Mouse (Mus musculus): ENCODE measurements around the gene Plch2. TPM values are rescaled to one million over a fixed set of nuclear protein-coding genes. Genes with fewer than 3 reads are reported as not detected.

The Plch2 gene
- 3.6 and 5.7 TPM in 2 replicates for polyA plus RNA-seq (2016; fragmentation: Nextera tagmentation; extraction: Ambion mirVana)

- Histone ChIP-seq H3K4me3 (no peak within 1 kb of the TSS), H3K27me3 (peaks cover 11% of the 10 kb centered on the region)
- ATAC-seq (ENCODE audit: insufficient number of reproducible peaks, insufficient read depth, low FRiP score, low TSS enrichment): peak; percentile 19; the same call in 1 of the 2 replicates
These were observed at the start of gene Plch2 for GRCm38 (mm10) chr4:155056724-155057123. Gene Plch2, minus strand, starts transcription at chr4:155056784.

DNA sequence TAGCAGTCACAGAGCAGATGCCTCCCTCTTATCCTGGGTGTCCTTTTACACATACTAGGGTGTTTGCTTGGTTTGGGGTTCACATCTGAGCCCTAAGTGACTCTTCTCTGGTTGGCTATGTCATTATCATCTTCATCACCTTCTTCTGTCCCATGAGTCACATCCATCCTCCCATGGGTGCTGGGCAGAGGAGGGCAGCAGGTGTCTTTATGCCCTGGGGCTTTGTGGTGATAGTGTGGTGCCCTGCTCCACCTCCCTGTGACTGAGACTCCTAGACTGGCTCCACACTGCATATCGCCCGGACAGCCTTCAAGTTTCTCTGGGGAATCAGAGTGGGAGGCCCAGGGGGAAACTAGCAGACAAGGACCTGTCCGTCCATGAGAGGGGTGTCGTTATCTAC, 42.0 kb upstream of the Plch2 start:
- no peak overlapping the region for H3K9ac ChIP-seq
- peaks cover 4% of the 10 kb centered on the region; the same call in 1 of the 2 replicates for H3K4me1 ChIP-seq
- H3K36me3 ChIP-seq: no peaks in the 10 kb centered on the region
- no peak overlapping the region for H3K4me3 ChIP-seq
- H3K27ac ChIP-seq: no peak overlapping the region
- no peak overlapping the region for H3K4me2 ChIP-seq (replicated peaks)
- ATAC-seq (ENCODE audit: insufficient number of reproducible peaks, insufficient read depth, low FRiP score, low TSS enrichment): no peak
- 84% methylated on average over 4 of the region's 4 CpGs for WGBS
- no peaks in the 10 kb centered on the region for H3K27me3 ChIP-seq
- no peaks in the 10 kb centered on the region for H3K9me3 ChIP-seq

More at GRCm38 (mm10) chr4:155056724-155057123, at the start of gene Plch2:
- 56% methylated on average over 10 of the region's 10 CpGs for WGBS
- H3K4me2 ChIP-seq (replicated peaks): no peak within 1 kb of the TSS
- no peaks in the 10 kb centered on the region for H3K9me3 ChIP-seq
- H3K4me1 ChIP-seq: 0 out of 2 replicates have a peak, but pooled peaks cover 18% of the 10 kb centered on the region
- peak within 1 kb of the TSS; percentile 51; the same call in 1 of the 2 replicates for H3K27ac ChIP-seq
- no peak within 1 kb of the TSS for H3K9ac ChIP-seq
- no peaks in the 10 kb centered on the region for H3K36me3 ChIP-seq

DNA sequence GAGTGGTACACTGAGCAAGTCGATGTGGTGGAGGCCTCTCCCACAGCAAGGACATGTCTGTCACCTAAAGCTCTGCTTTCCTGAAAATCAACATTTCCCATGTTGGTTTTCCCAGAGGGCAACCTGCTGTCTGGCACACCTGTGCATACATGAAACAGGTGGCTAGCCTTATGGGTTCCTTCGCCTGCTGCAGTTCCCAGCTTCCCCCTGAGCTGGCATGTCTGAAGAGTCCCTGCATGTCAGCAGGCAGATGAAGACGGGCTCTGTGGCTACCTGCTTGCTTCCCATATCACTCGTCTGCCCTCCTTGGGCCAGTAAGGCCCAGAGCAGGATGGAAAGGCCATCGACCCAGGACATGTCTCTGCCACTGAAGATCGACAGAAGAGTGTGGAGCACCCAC, 40.9 kb upstream of the Plch2 start:
- WGBS: 86% methylated on average over 6 of the region's 6 CpGs
- Histone ChIP-seq H3K4me1 (peaks cover 4% of the 10 kb centered on the region; the same call in 1 of the 2 replicates), H3K4me2 (replicated peaks) (no peak overlapping the region), H3K4me3 (no peak overlapping the region), H3K9me3 (no peaks in the 10 kb centered on the region), H3K27ac (no peak overlapping the region), H3K36me3 (no peaks in the 10 kb centered on the region), H3K9ac (no peak overlapping the region), H3K27me3 (no peaks in the 10 kb centered on the region)
- no peak for ATAC-seq (ENCODE audit: insufficient number of reproducible peaks, insufficient read depth, low FRiP score, low TSS enrichment)

- H3K27ac ChIP-seq: no peak overlapping the region; the same call in 1 of the 2 replicates
- no peak overlapping the region for H3K4me2 ChIP-seq (replicated peaks)
- no peak for ATAC-seq (ENCODE audit: insufficient number of reproducible peaks, insufficient read depth, low FRiP score, low TSS enrichment)
- H3K9me3 ChIP-seq: no peaks in the 10 kb centered on the region
- peaks cover 4% of the 10 kb centered on the region; the same call in 1 of the 2 replicates for H3K4me1 ChIP-seq
- H3K27me3 ChIP-seq: no peaks in the 10 kb centered on the region
- WGBS: 87% methylated on average over 8 of the region's 8 CpGs
- H3K36me3 ChIP-seq: peaks cover 3% of the 10 kb centered on the region; the same call in 1 of the 2 replicates
- no peak overlapping the region for H3K4me3 ChIP-seq
- H3K9ac ChIP-seq: no peak overlapping the region
These were observed 39.4 kb upstream of the Plch2 start for GRCm38 (mm10) chr4:155095967-155096366.

DNA sequence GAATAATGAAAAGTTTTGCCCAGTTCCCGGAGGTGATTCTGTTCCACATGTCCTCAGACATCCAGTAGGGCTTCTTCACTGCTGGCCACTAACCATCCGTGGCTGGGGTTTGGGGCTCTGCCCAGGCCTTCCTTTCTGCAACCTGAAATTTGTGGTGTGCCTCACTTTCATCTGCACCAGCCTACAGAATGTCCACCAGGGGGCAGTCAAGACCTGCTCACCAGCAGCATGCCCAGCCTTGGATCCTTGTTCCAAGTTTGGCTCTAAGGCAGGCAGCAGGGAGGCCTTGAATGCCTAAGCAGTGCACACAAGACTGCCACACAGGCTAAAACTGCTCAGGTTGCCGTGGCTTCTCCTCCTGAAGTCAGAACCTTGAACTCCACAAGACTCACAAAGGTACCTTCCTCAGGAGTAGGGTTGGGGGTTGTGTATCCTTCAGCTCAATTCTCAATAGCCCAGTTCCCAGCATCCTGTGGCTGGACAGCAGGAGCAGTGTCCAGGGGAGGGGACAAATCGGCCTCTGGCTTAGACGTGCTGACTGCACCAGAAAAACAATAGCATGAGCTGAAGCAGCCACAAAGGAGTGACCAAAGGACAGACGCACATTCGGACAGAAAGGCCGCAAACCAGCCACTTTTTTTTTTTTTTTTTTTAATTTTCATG, 38.8 kb upstream of the Plch2 start:
- Histone ChIP-seq H3K4me1 (peaks cover 4% of the 10 kb centered on the region; the same call in 1 of the 2 replicates), H3K9me3 (no peaks in the 10 kb centered on the region), H3K4me3 (no peak overlapping the region), H3K27me3 (no peaks in the 10 kb centered on the region), H3K4me2 (replicated peaks) (no peak overlapping the region), H3K27ac (peak overlapping the region; percentile 14; the same call in 1 of the 2 replicates), H3K36me3 (peaks cover 6% of the 10 kb centered on the region; the same call in 1 of the 2 replicates), H3K9ac (no peak overlapping the region)
- peak; percentile 61 for ATAC-seq (ENCODE audit: insufficient number of reproducible peaks, insufficient read depth, low FRiP score, low TSS enrichment)
- 45% methylated on average over 8 of the region's 8 CpGs for WGBS

DNA sequence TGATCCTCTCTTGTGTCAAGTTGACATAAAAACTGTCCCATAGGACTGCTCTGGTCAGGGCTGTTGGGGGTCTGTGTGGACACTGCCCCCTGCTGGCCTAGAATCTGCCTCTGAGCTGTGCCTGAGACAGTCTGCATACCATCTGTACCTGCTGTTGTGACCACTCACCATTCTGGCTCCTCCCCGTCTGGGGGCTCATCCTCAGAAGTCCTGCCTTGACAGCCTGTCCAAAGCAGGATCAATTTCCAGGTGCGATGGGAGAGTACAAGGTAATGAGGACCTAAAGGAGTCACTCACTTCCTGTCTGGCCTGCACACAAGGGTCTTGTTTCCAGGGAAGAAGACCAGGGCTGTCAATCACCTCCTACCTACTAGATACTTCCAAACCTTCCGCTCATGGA, 38.0 kb upstream of the Plch2 start:
- H3K27me3 ChIP-seq: no peaks in the 10 kb centered on the region
- H3K9me3 ChIP-seq: no peaks in the 10 kb centered on the region
- H3K4me2 ChIP-seq (replicated peaks): no peak overlapping the region
- no peak overlapping the region for H3K9ac ChIP-seq
- H3K4me3 ChIP-seq: no peak overlapping the region
- 62% methylated on average over 3 of the region's 3 CpGs for WGBS
- no peak overlapping the region for H3K27ac ChIP-seq
- H3K4me1 ChIP-seq: peaks cover 4% of the 10 kb centered on the region; the same call in 1 of the 2 replicates
- peak; percentile 22; the same call in 1 of the 2 replicates for ATAC-seq (ENCODE audit: insufficient number of reproducible peaks, insufficient read depth, low FRiP score, low TSS enrichment)
- H3K36me3 ChIP-seq: peaks cover 6% of the 10 kb centered on the region; the same call in 1 of the 2 replicates

GRCm38 (mm10) chr4:155093431-155094149, 37.0 kb upstream of the Plch2 start:
- Histone ChIP-seq H3K4me2 (replicated peaks) (no peak overlapping the region), H3K4me3 (no peak overlapping the region), H3K4me1 (peaks cover 4% of the 10 kb centered on the region; the same call in 1 of the 2 replicates), H3K27me3 (no peaks in the 10 kb centered on the region), H3K9ac (no peak overlapping the region), H3K36me3 (peaks cover 13% of the 10 kb centered on the region), H3K9me3 (no peaks in the 10 kb centered on the region), H3K27ac (no peak overlapping the region)
- WGBS: 77% methylated on average over 7 of the region's 7 CpGs
- no peak for ATAC-seq (ENCODE audit: insufficient number of reproducible peaks, insufficient read depth, low FRiP score, low TSS enrichment)

- no peak overlapping the region for H3K4me2 ChIP-seq (replicated peaks)
- H3K9ac ChIP-seq: no peak overlapping the region
- H3K9me3 ChIP-seq: no peaks in the 10 kb centered on the region
- ATAC-seq (ENCODE audit: insufficient number of reproducible peaks, insufficient read depth, low FRiP score, low TSS enrichment): no peak
- no peaks in the 10 kb centered on the region for H3K27me3 ChIP-seq
- H3K36me3 ChIP-seq: peaks cover 13% of the 10 kb centered on the region
- no peak overlapping the region for H3K27ac ChIP-seq
- WGBS: 89% methylated on average over 19 of the region's 19 CpGs
- no peak overlapping the region for H3K4me3 ChIP-seq
- H3K4me1 ChIP-seq: peaks cover 4% of the 10 kb centered on the region; the same call in 1 of the 2 replicates
These were observed 36.3 kb upstream of the Plch2 start for GRCm38 (mm10) chr4:155092718-155093430.

DNA sequence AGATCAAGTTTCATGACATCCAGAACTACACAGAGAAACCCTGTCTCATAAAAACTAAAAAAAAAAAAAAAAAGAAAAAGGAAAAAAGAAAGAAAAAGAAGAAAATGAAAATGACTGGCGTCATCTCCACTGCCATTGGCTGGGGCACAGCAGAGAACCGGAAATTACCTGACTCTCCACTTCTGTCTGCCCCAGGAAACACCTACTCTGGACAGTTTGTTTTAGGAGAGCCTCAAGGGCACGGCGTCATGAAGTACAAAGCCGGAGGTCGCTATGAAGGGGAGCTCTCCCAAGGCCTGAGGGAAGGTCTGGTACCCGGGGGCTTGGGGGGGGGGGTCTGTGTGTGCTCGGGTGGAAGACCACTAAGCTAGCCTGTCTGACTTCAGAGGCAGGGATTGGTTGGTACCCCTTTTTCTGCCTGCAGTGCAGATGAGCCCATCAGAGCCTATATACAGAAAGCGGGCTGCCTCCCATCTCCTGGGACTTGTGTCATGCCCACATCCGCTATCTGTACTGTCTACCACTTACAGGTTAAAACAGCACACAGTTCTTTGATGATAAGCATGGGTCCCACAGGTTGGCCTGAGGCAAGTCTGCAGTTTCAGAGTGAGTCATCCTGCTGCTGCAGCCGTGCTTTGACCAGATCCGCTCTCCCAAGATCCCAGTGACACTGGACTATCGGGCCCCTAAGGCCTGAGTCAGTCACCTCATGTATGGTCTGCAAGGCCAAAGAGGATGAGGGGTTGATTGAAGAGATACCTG, 34.3 kb upstream of the Plch2 start:
- H3K9me3 ChIP-seq: no peaks in the 10 kb centered on the region
- no peak overlapping the region for H3K27ac ChIP-seq
- H3K4me2 ChIP-seq (replicated peaks): no peak overlapping the region
- ATAC-seq (ENCODE audit: insufficient number of reproducible peaks, insufficient read depth, low FRiP score, low TSS enrichment): no peak
- H3K36me3 ChIP-seq: peaks cover 13% of the 10 kb centered on the region
- no peak overlapping the region for H3K4me3 ChIP-seq
- 89% methylated on average over 13 of the region's 13 CpGs for WGBS
- H3K27me3 ChIP-seq: no peaks in the 10 kb centered on the region
- H3K4me1 ChIP-seq: peaks cover 13% of the 10 kb centered on the region
- H3K9ac ChIP-seq: no peak overlapping the region

DNA sequence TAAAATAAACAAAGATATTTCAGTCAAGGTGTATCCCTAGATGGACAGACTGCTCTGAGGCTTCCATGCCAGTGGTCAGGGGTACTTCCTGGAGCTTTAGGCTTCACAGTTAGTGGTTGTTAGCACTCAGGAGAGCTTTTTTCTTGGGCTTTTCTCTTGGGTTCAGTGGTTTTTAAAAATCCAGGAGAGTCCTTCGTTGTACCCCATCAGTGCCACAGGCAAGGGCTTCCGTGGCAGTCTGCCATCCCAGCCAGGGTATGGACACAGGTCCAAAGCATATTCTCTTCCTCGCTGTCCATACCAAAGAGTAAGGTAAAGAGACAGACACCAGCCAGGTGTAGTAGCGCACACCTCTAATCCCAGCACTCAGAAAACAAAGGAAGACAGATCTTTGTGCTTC, 33.6 kb upstream of the Plch2 start:
- H3K4me1 ChIP-seq: peaks cover 11% of the 10 kb centered on the region
- no peak overlapping the region for H3K9ac ChIP-seq
- peaks cover 13% of the 10 kb centered on the region for H3K36me3 ChIP-seq
- ATAC-seq (ENCODE audit: insufficient number of reproducible peaks, insufficient read depth, low FRiP score, low TSS enrichment): no peak
- no peak overlapping the region for H3K4me3 ChIP-seq
- H3K4me2 ChIP-seq (replicated peaks): no peak overlapping the region
- H3K27me3 ChIP-seq: no peaks in the 10 kb centered on the region
- WGBS: 94% methylated on average over 4 of the region's 4 CpGs
- no peaks in the 10 kb centered on the region for H3K9me3 ChIP-seq
- no peak overlapping the region for H3K27ac ChIP-seq

- peaks cover 20% of the 10 kb centered on the region for H3K4me1 ChIP-seq
- 91% methylated on average over 5 of the region's 5 CpGs for WGBS
- H3K4me2 ChIP-seq (replicated peaks): no peak overlapping the region
- no peak for ATAC-seq (ENCODE audit: insufficient number of reproducible peaks, insufficient read depth, low FRiP score, low TSS enrichment)
- H3K9ac ChIP-seq: no peak overlapping the region
- no peak overlapping the region for H3K27ac ChIP-seq
- no peaks in the 10 kb centered on the region for H3K27me3 ChIP-seq
- no peaks in the 10 kb centered on the region for H3K9me3 ChIP-seq
- H3K36me3 ChIP-seq: peaks cover 13% of the 10 kb centered on the region
- H3K4me3 ChIP-seq: no peak overlapping the region
These were observed 32.7 kb upstream of the Plch2 start for GRCm38 (mm10) chr4:155089241-155089640.
